Mouse (Mus musculus) layer of hippocampus, adult 2 months (tissue): Measurements from ENCODE around the gene Dgkb. TPM values are rescaled to one million over a fixed set of nuclear protein-coding genes. Genes with fewer than 3 reads are reported as not detected.
A peak's percentile ranks its signal among the peaks of the same experiment; 100 is the strongest.

Experiments
- DNase-seq, 2 experiments: peaks; one replicate each; pipeline ENCODE4 v3.0.0; 2022; ENCODE audit warnings: low spot score in 2 of 2
- H3K27ac ChIP-seq: fragments of 200-600 bp; 2 replicates; pipeline ENCODE4 v1.8.1; 2022
- H3K4me3 ChIP-seq: fragments of 200-600 bp; 2 replicates; pipeline ENCODE4 v1.8.1; 2022; ENCODE audit warnings: mild to moderate bottlenecking
- CTCF ChIP-seq: fragments of 200-600 bp; conservative IDR thresholded peaks from 2 replicates; pipeline ENCODE4 v1.8.1; 2022; ENCODE audit warnings: antibody characterized with exemption, mild to moderate bottlenecking, moderate library complexity
- total RNA-seq, 2 experiments: library from RNA; stranded (reverse); gene quantifications; 2 replicates each; pipeline ENCODE4 v1.2.3; 2021

The Dgkb gene
- total RNA-seq, 2 experiments from 2014 or later: 153 to 160 TPM

DNA sequence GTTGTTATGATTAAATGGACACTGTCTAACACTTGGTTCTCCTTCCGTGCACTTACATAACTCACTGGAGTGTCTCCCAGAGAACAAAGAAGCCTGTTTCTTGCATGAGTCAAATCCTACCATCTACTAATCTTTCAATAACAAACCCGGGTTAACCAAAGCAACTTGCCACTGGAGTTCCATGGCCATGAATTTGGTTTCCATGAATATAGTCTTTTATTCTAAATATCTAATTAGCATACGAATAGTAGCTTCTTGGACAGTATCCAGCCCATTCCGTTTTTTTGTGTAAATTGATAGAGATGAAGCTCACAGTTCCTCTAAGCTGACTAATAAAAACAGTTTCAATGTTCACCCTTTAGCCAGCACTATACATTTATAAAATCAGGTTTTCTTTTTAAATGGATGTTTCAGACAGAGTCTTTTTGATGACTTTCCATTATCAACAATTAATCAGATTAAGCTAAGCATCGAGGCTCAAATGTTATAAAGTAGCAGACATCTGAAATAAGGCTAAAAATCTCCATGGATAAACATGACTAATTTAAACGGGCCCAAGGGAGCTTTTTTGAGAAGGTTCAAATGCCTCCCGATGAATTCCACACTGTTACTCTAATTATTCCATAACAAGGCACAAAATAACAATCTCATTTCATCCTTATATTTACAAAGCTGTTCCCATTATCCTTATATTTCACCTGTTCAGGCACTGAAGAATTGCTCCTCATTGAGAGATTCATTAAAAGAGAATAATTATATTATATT is 633.0 kb downstream of the Dgkb start:
- TF ChIP-seq CTCF: no peak
- DNase-seq: no peak
- Histone ChIP-seq H3K4me3 (no peak overlapping the region), H3K27ac (no peak overlapping the region)

DNA sequence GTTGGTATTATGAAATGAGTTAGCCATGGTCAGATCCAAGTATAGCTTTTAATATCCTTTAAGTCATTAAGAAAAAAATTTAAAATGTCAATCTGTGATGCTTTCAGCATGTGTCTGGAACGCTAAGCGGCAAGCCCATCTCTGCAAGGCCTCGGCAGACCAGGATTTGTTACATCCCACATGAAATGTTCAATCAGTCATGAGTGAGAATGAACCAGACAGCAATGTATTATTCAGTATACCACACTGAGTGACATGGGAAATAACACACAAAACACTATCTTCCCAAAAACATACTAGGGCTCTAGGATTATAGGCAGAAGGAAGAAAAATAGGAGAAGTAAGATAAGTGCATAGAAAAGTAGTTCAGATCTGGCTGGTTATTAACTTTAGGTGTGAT is 634.2 kb downstream of the Dgkb start:
- no peak overlapping the region for H3K27ac ChIP-seq
- no peak overlapping the region for H3K4me3 ChIP-seq
- no peak for TF ChIP-seq CTCF
- no peak for DNase-seq

- DNase-seq: no peak
Observed at GRCm38 (mm10) chr12:38468191-38468590, 650.7 kb downstream of the Dgkb start.

GRCm38 (mm10) chr12:38468605-38469004 is 651.1 kb downstream of the Dgkb start:
- no peak for TF ChIP-seq CTCF
- H3K4me3 ChIP-seq: no peak overlapping the region
- DNase-seq: no peak
- H3K27ac ChIP-seq: no peak overlapping the region

More at GRCm38 (mm10) chr12:38468191-38468590, 650.7 kb downstream of the Dgkb start:
- Histone ChIP-seq H3K4me3 (no peak overlapping the region), H3K27ac (no peak overlapping the region)
- no peak for TF ChIP-seq CTCF

GRCm38 (mm10) chr12:38497229-38497628 is 679.7 kb downstream of the Dgkb start:
- Histone ChIP-seq H3K27ac (no peak overlapping the region), H3K4me3 (no peak overlapping the region)
- no peak for DNase-seq
- no peak for TF ChIP-seq CTCF

- no peak for TF ChIP-seq CTCF
- H3K27ac ChIP-seq: peak overlapping the region; percentile 5; the same call in 1 of the 2 replicates
- DNase-seq: peak in 1 of 2 experiments; percentile 10
- no peak overlapping the region for H3K4me3 ChIP-seq
Observed at GRCm38 (mm10) chr12:38500931-38501330, 683.4 kb downstream of the Dgkb start.

GRCm38 (mm10) chr12:38508195-38508594 is 690.7 kb downstream of the Dgkb start:
- no peak for DNase-seq
- Histone ChIP-seq H3K27ac (no peak overlapping the region), H3K4me3 (no peak overlapping the region)
- no peak for TF ChIP-seq CTCF

- TF ChIP-seq CTCF: no peak
- H3K4me3 ChIP-seq: no peak overlapping the region
- DNase-seq: no peak
- H3K27ac ChIP-seq: no peak overlapping the region
Observed at GRCm38 (mm10) chr12:38545431-38545830, 727.9 kb downstream of the Dgkb start.

DNA sequence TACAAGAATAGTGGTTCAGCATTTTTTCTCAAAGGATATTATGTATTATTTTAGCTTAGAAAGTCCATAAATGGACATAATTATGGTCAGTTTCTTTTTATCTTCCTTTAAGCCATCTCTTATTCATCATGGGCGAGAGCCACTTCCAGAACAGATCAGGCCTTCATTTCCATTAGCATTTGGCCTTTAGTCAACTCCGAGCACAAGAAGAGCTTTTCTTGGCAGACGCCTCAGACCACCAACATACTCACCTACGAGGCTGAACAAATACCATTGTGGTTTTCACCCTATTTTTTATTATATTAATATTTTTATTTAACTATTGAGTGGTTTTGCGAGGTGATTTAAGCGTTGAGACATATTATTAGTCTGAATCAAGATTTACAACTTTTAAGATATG is 759.6 kb downstream of the Dgkb start:
- Histone ChIP-seq H3K27ac (no peak overlapping the region), H3K4me3 (no peak overlapping the region)
- no peak for TF ChIP-seq CTCF
- no peak for DNase-seq

GRCm38 (mm10) chr12:38579191-38579817 is 761.8 kb downstream of the Dgkb start:
- DNase-seq: no peak
- Histone ChIP-seq H3K4me3 (no peak overlapping the region), H3K27ac (no peak overlapping the region)
- TF ChIP-seq CTCF: no peak

- H3K4me3 ChIP-seq: no peak overlapping the region
- no peak overlapping the region for H3K27ac ChIP-seq
- no peak for TF ChIP-seq CTCF
- no peak for DNase-seq
Observed at GRCm38 (mm10) chr12:38586368-38586865, 768.9 kb downstream of the Dgkb start.

- DNase-seq: no peak
- Histone ChIP-seq H3K4me3 (no peak overlapping the region), H3K27ac (no peak overlapping the region)
- no peak for TF ChIP-seq CTCF
Observed at GRCm38 (mm10) chr12:38589951-38590350, 772.4 kb downstream of the Dgkb start.

- no peak for TF ChIP-seq CTCF
- Histone ChIP-seq H3K27ac (peak overlapping the region; percentile 54), H3K4me3 (no peak overlapping the region)
- no peak for DNase-seq
Observed at GRCm38 (mm10) chr12:38593653-38594052, 776.1 kb downstream of the Dgkb start.

DNA sequence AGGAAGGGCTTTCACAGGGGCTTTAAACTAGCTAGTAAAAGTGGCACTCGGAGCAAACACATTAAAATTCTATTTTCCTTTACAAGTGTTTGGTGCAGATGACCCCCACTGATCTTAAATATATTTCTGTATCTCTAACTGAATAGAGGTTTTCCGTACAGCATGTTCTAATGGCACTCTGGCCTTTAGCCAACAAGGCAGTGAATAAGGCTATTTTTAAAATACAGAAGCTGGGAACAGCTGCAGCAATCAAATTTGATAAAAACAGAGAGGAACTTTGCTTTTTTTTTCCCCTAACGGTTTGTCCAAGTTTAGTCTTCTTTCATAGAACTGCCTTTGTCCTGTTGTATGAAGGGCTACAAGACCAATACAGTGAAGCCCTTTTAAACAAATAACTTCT is 776.5 kb downstream of the Dgkb start:
- no peak for TF ChIP-seq CTCF
- no peak for DNase-seq
- H3K4me3 ChIP-seq: no peak overlapping the region
- H3K27ac ChIP-seq: peak overlapping the region; percentile 54
